Mouse (Mus musculus) forelimb bud, embryonic 11.5 days (tissue): ENCODE measurements at regions not wholly inside any gene's neighbourhood (a gene's known extent, or its start where the extent isn't known, plus 50 kb on each side); places are given as distances from the start of the nearest gene placed in this dataset.
A peak's percentile ranks its signal among the peaks of the same experiment; 100 is the strongest.

Source experiments
- DNase-seq: peaks from one replicate; pipeline ENCODE4 v3.0.0-alpha.2; 2012; ENCODE audit warnings: low read depth, low spot score

GRCm38 (mm10) chr7:92502292-92502905, 58.5 kb upstream of the Ccdc90b start:
- peak; percentile 43 for DNase-seq

GRCm38 (mm10) chr7:92506378-92506777, 54.6 kb upstream of the Ccdc90b start:
- DNase-seq = no peak

GRCm38 (mm10) chr7:92509090-92509489, 51.9 kb upstream of the Ccdc90b start:
- DNase-seq = no peak
